Mouse (Mus musculus): Measurements from ENCODE around the gene B4galt5. TPM values are rescaled to one million over a fixed set of nuclear protein-coding genes. Genes with fewer than 3 reads are reported as not detected.

The B4galt5 gene
- polyA plus RNA-seq, 1 experiment from 2014 or later, result 10.1 TPM

- Histone ChIP-seq H3K9me3 (ENCODE audit: control insufficient read depth, low read depth, low read length) (no peaks in the 10 kb centered on the region), H3K27ac (ENCODE audit: low read length) (no peak overlapping the region), H3K4me3 (ENCODE audit: low read depth, low read length) (no peak overlapping the region), H3K27me3 (ENCODE audit: control insufficient read depth, insufficient read depth, low read length) (no peaks in the 10 kb centered on the region), H3K4me2 (replicated peaks; ENCODE audit: low read depth, low read length) (no peak overlapping the region), H3K9ac (replicated peaks; ENCODE audit: low read depth, low read length) (no peak overlapping the region), H3K36me3 (ENCODE audit: control insufficient read depth, insufficient read depth, low read length) (no peaks in the 10 kb centered on the region), H3K4me1 (ENCODE audit: control insufficient read depth, insufficient read depth, low read length) (no peaks in the 10 kb centered on the region)
- no peak for ATAC-seq (ENCODE audit: insufficient number of reproducible peaks, insufficient read depth, low FRiP score, low read depth)
- WGBS, result 87% methylated on average over 3 of the region's 3 CpGs
These were observed 78.5 kb downstream of the B4galt5 start for GRCm38 (mm10) chr2:167270496-167270895.

GRCm38 (mm10) chr2:167268721-167269120 lies 80.3 kb downstream of the B4galt5 start:
- H3K36me3 ChIP-seq (ENCODE audit: control insufficient read depth, insufficient read depth, low read length), result no peaks in the 10 kb centered on the region
- H3K4me2 ChIP-seq (replicated peaks; ENCODE audit: low read depth, low read length), result no peak overlapping the region
- 93% methylated on average over 1 of the region's 1 CpGs for WGBS
- no peaks in the 10 kb centered on the region for H3K9me3 ChIP-seq (ENCODE audit: control insufficient read depth, low read depth, low read length)
- no peaks in the 10 kb centered on the region for H3K27me3 ChIP-seq (ENCODE audit: control insufficient read depth, insufficient read depth, low read length)
- H3K9ac ChIP-seq (replicated peaks; ENCODE audit: low read depth, low read length), result no peak overlapping the region
- H3K27ac ChIP-seq (ENCODE audit: low read length), result no peak overlapping the region
- H3K4me1 ChIP-seq (ENCODE audit: control insufficient read depth, insufficient read depth, low read length), result no peaks in the 10 kb centered on the region
- H3K4me3 ChIP-seq (ENCODE audit: low read depth, low read length), result no peak overlapping the region
- no peak for ATAC-seq (ENCODE audit: insufficient number of reproducible peaks, insufficient read depth, low FRiP score, low read depth)

GRCm38 (mm10) chr2:167268411-167268690 lies 80.6 kb downstream of the B4galt5 start:
- WGBS, result 88% methylated on average over 8 of the region's 8 CpGs
- Histone ChIP-seq H3K27me3 (ENCODE audit: control insufficient read depth, insufficient read depth, low read length) (no peaks in the 10 kb centered on the region), H3K4me2 (replicated peaks; ENCODE audit: low read depth, low read length) (no peak overlapping the region), H3K4me1 (ENCODE audit: control insufficient read depth, insufficient read depth, low read length) (no peaks in the 10 kb centered on the region), H3K4me3 (ENCODE audit: low read depth, low read length) (no peak overlapping the region), H3K9me3 (ENCODE audit: control insufficient read depth, low read depth, low read length) (no peaks in the 10 kb centered on the region), H3K27ac (ENCODE audit: low read length) (no peak overlapping the region), H3K36me3 (ENCODE audit: control insufficient read depth, insufficient read depth, low read length) (no peaks in the 10 kb centered on the region), H3K9ac (replicated peaks; ENCODE audit: low read depth, low read length) (no peak overlapping the region)
- ATAC-seq (ENCODE audit: insufficient number of reproducible peaks, insufficient read depth, low FRiP score, low read depth), result no peak

- ATAC-seq (ENCODE audit: insufficient number of reproducible peaks, insufficient read depth, low FRiP score, low read depth), result no peak
- Histone ChIP-seq H3K4me1 (ENCODE audit: control insufficient read depth, insufficient read depth, low read length) (no peaks in the 10 kb centered on the region), H3K27me3 (ENCODE audit: control insufficient read depth, insufficient read depth, low read length) (no peaks in the 10 kb centered on the region), H3K4me3 (ENCODE audit: low read depth, low read length) (no peak overlapping the region), H3K9me3 (ENCODE audit: control insufficient read depth, low read depth, low read length) (no peaks in the 10 kb centered on the region), H3K36me3 (ENCODE audit: control insufficient read depth, insufficient read depth, low read length) (no peaks in the 10 kb centered on the region), H3K9ac (replicated peaks; ENCODE audit: low read depth, low read length) (no peak overlapping the region), H3K4me2 (replicated peaks; ENCODE audit: low read depth, low read length) (no peak overlapping the region), H3K27ac (ENCODE audit: low read length) (no peak overlapping the region)
- 66% methylated on average over 14 of the region's 14 CpGs for WGBS
These were observed 81.2 kb downstream of the B4galt5 start for GRCm38 (mm10) chr2:167267531-167268410.

- no peak overlapping the region for H3K4me2 ChIP-seq (replicated peaks; ENCODE audit: low read depth, low read length)
- H3K9me3 ChIP-seq (ENCODE audit: control insufficient read depth, low read depth, low read length), result no peaks in the 10 kb centered on the region
- no peaks in the 10 kb centered on the region for H3K4me1 ChIP-seq (ENCODE audit: control insufficient read depth, insufficient read depth, low read length)
- no peaks in the 10 kb centered on the region for H3K36me3 ChIP-seq (ENCODE audit: control insufficient read depth, insufficient read depth, low read length)
- H3K9ac ChIP-seq (replicated peaks; ENCODE audit: low read depth, low read length), result no peak overlapping the region
- WGBS, result 89% methylated on average over 10 of the region's 10 CpGs
- H3K4me3 ChIP-seq (ENCODE audit: low read depth, low read length), result no peak overlapping the region
- no peak overlapping the region for H3K27ac ChIP-seq (ENCODE audit: low read length)
- no peaks in the 10 kb centered on the region for H3K27me3 ChIP-seq (ENCODE audit: control insufficient read depth, insufficient read depth, low read length)
- ATAC-seq (ENCODE audit: insufficient number of reproducible peaks, insufficient read depth, low FRiP score, low read depth), result no peak
These were observed 82.8 kb downstream of the B4galt5 start for GRCm38 (mm10) chr2:167266231-167266630.

- H3K9me3 ChIP-seq (ENCODE audit: control insufficient read depth, low read depth, low read length), result no peaks in the 10 kb centered on the region
- H3K4me3 ChIP-seq (ENCODE audit: low read depth, low read length), result no peak overlapping the region
- no peak overlapping the region for H3K27ac ChIP-seq (ENCODE audit: low read length)
- no peak for ATAC-seq (ENCODE audit: insufficient number of reproducible peaks, insufficient read depth, low FRiP score, low read depth)
- H3K27me3 ChIP-seq (ENCODE audit: control insufficient read depth, insufficient read depth, low read length), result no peaks in the 10 kb centered on the region
- no peaks in the 10 kb centered on the region; the same call in 1 of the 2 replicates for H3K4me1 ChIP-seq (ENCODE audit: control insufficient read depth, insufficient read depth, low read length)
- H3K36me3 ChIP-seq (ENCODE audit: control insufficient read depth, insufficient read depth, low read length), result no peaks in the 10 kb centered on the region
- WGBS, result 58% methylated on average over 4 of the region's 5 CpGs
- H3K9ac ChIP-seq (replicated peaks; ENCODE audit: low read depth, low read length), result no peak overlapping the region
- no peak overlapping the region for H3K4me2 ChIP-seq (replicated peaks; ENCODE audit: low read depth, low read length)
These were observed 83.2 kb downstream of the B4galt5 start for GRCm38 (mm10) chr2:167265806-167266205.

- H3K27me3 ChIP-seq (ENCODE audit: control insufficient read depth, insufficient read depth, low read length), result no peaks in the 10 kb centered on the region
- no peak overlapping the region for H3K4me2 ChIP-seq (replicated peaks; ENCODE audit: low read depth, low read length)
- no peaks in the 10 kb centered on the region for H3K9me3 ChIP-seq (ENCODE audit: control insufficient read depth, low read depth, low read length)
- no peak for ATAC-seq (ENCODE audit: insufficient number of reproducible peaks, insufficient read depth, low FRiP score, low read depth)
- no peak overlapping the region for H3K27ac ChIP-seq (ENCODE audit: low read length)
- H3K4me3 ChIP-seq (ENCODE audit: low read depth, low read length), result no peak overlapping the region
- 84% methylated on average over 2 of the region's 2 CpGs for WGBS
- no peak overlapping the region for H3K9ac ChIP-seq (replicated peaks; ENCODE audit: low read depth, low read length)
- H3K36me3 ChIP-seq (ENCODE audit: control insufficient read depth, insufficient read depth, low read length), result no peaks in the 10 kb centered on the region
- H3K4me1 ChIP-seq (ENCODE audit: control insufficient read depth, insufficient read depth, low read length), result no peaks in the 10 kb centered on the region; the same call in 1 of the 2 replicates
These were observed 84.0 kb downstream of the B4galt5 start for GRCm38 (mm10) chr2:167265021-167265420.

GRCm38 (mm10) chr2:167263931-167264330 lies 85.1 kb downstream of the B4galt5 start:
- H3K4me2 ChIP-seq (replicated peaks; ENCODE audit: low read depth, low read length), result no peak overlapping the region
- H3K27me3 ChIP-seq (ENCODE audit: control insufficient read depth, insufficient read depth, low read length), result no peaks in the 10 kb centered on the region
- H3K36me3 ChIP-seq (ENCODE audit: control insufficient read depth, insufficient read depth, low read length), result no peaks in the 10 kb centered on the region
- H3K4me1 ChIP-seq (ENCODE audit: control insufficient read depth, insufficient read depth, low read length), result no peaks in the 10 kb centered on the region; the same call in 1 of the 2 replicates
- H3K9me3 ChIP-seq (ENCODE audit: control insufficient read depth, low read depth, low read length), result no peaks in the 10 kb centered on the region
- ATAC-seq (ENCODE audit: insufficient number of reproducible peaks, insufficient read depth, low FRiP score, low read depth), result no peak
- H3K4me3 ChIP-seq (ENCODE audit: low read depth, low read length), result no peak overlapping the region
- 84% methylated on average over 11 of the region's 11 CpGs for WGBS
- no peak overlapping the region for H3K9ac ChIP-seq (replicated peaks; ENCODE audit: low read depth, low read length)
- H3K27ac ChIP-seq (ENCODE audit: low read length), result no peak overlapping the region
